Mouse (Mus musculus) stomach, postnatal 0 days (tissue): ENCODE data around the gene Ttll6.

Experiments used
- CTCF ChIP-seq: IDR thresholded peaks from 2 replicates; pipeline ENCODE4 v1.5.1; 2016; ENCODE audit warnings: antibody characterized with exemption, low read depth, mild to moderate bottlenecking, moderate library complexity
- EP300 ChIP-seq: optimal IDR thresholded peaks from 2 replicates; pipeline ENCODE3; 2016; ENCODE audit warnings: antibody characterized with exemption

DNA sequence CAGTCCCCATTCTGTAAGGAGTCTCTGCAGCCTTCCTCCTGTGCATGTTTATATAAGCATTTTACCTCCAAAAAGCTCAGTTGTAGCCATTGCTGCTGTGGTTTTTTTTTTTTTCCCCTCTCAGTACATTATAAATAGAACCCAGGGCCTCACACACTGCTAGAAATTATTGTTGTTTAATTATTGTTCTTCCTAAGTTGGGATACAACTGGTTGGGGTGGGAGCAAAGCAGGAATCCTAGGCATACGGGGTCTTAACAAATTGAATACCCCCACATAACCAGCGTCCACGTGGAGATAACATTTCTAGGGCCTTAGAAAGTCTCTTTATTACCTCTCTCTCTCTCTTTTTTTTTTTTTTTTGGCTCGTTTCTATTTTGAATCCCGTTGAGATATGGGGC, 57.5 kb downstream of the Ttll6 start:
- no peak for TF ChIP-seq CTCF
- TF ChIP-seq EP300: no peak
